Mouse (Mus musculus): ENCODE measurements around the gene Babam2.

- no peak for TF ChIP-seq TAL1 (IDR thresholded peaks at IDR 0.05; ENCODE audit: low read length)
- no peak for TF ChIP-seq GATA1 (IDR thresholded peaks at IDR 0.05; ENCODE audit: low read length)
These were observed 90.1 kb downstream of the Babam2 start for GRCm38 (mm10) chr5:31787622-31788021.

Data from erythroblast, embryonic 14.5 days (primary cell).